Mouse (Mus musculus): ENCODE results near the gene Gm43517.

Gene Gm43517

DNA sequence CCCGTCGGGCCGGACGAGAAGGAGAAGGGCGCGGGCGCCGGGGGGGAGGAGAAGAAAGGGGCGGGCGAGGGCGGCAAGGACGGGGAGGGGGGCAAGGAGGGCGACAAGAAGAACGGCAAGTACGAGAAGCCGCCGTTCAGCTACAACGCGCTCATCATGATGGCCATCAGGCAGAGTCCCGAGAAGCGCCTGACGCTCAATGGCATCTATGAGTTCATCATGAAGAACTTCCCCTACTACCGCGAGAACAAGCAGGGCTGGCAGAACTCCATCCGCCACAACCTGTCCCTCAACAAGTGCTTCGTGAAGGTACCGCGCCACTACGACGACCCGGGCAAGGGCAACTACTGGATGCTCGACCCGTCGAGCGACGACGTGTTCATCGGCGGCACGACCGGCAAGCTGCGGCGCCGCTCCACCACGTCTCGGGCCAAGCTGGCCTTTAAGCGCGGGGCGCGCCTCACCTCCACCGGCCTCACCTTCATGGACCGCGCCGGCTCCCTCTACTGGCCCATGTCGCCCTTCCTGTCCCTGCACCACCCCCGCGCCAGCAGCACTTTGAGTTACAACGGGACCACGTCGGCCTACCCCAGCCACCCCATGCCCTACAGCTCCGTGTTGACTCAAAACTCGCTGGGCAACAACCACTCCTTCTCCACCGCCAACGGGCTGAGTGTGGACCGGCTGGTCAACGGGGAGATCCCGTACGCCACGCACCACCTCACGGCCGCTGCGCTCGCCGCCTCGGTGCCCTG is at the start of gene Gm43517:
Gene Gm43517 (plus strand): TSS at position 299 of the 755 bp plus-strand sequence.
- POLR2A ChIA-PET, result interaction anchor here in 1 of 4 experiments (0.7 kb wide), 1 partner anchor 312 kb away, joined by 4 read pairs; no protein-coding TSS in a partner anchor
- CTCF ChIA-PET, result interaction anchor here in 1 of 4 experiments (0.9 kb wide), 1 partner anchor 8 kb away, joined by 3 read pairs; no protein-coding TSS in a partner anchor

DNA sequence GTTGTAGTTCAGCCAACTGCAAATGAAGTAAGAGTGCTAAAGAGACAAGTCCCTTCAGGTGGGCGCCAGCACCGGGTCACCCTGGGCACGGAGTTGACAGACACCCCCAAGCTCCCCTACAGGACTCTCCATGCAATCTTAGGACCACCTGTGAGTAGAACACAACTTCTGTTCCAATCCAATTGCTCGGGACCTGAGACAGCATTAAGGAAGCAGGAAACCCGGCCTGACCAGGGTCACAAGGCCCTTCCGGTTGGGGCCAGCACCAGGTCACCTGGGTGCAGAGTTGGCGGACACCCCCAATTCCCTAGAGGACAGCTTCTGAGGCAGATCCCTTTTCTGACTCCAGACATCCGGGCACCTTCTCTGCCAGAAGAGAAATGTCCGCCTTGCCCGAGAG is 35.3 kb upstream of the Gm43517 start:
- ChIA-PET POLR2A (no interaction called here), CTCF (no interaction called here)

DNA sequence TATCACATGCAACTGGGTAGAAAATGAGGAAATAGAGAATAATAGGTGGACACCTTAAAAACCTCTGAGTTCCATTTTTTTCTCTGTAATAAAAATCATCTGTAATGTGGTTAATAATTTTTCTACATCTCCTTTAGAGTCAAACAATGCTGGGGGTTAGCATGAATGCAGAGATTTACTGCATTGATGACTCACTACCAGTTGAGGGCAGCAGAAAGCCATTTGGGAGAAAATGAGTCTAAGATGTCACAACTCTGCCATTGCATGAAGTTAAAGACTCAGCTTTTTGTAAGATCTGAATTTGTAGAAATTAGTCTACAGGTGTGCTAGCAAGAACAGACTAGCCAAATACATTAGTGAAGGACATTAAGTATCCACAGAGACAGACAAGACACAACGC is 16.0 kb upstream of the Gm43517 start:
- POLR2A ChIA-PET, result no interaction called here
- CTCF ChIA-PET, result interaction anchor here in 2 of 4 experiments (0.6 to 1.0 kb wide), 2 partner anchors 9 to 932 kb away, joined by 4 to 10 read pairs; no protein-coding TSS in a partner anchor

DNA sequence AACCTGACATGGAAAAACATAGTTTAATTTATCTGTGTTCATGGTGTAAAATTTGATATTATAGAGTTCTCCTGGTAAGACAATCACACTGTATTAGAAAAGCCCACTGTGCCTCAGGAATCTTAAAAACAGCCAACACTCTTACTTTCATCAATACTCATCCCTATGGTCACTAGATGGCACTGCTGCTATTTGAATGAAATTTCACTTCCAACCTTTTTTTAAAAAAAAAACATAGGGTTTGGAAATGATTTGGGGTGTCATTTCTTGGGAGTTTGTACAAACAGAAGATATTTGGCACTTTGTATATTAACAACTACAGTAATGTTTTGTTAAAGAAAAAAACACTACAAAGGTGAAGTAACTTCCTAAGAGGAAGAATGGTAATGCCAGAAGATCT is 12.8 kb upstream of the Gm43517 start:
- CTCF ChIA-PET, result no interaction called here
- POLR2A ChIA-PET, result no interaction called here

DNA sequence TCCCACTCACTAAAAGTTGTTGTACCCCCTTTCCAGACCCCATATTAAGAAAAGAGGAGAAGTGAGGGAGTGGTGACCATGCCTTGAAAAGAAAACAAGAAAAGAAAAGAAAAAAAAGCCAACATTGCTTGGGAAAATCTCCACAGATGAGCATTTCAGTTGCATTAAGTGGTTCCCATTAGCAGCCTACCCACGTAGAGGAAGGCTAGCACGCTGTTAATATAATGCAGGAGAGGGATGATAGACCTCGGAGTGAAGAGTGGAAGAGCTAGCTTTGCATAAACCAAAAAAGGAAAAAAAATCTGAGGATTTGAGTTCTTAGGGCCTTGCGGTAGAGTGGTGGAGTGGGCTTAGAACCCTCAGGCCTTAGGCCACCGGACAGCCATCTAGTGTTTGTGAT is 11.8 kb upstream of the Gm43517 start:
- ChIA-PET POLR2A (no interaction called here), CTCF (interaction anchor here (0.6 to 1.4 kb wide), 4 partner anchors 10 to 1571 kb away, joined by 3 to 13 read pairs (median 3); partner anchors contain the start of gene Foxg1 (in 1 of the 4))

DNA sequence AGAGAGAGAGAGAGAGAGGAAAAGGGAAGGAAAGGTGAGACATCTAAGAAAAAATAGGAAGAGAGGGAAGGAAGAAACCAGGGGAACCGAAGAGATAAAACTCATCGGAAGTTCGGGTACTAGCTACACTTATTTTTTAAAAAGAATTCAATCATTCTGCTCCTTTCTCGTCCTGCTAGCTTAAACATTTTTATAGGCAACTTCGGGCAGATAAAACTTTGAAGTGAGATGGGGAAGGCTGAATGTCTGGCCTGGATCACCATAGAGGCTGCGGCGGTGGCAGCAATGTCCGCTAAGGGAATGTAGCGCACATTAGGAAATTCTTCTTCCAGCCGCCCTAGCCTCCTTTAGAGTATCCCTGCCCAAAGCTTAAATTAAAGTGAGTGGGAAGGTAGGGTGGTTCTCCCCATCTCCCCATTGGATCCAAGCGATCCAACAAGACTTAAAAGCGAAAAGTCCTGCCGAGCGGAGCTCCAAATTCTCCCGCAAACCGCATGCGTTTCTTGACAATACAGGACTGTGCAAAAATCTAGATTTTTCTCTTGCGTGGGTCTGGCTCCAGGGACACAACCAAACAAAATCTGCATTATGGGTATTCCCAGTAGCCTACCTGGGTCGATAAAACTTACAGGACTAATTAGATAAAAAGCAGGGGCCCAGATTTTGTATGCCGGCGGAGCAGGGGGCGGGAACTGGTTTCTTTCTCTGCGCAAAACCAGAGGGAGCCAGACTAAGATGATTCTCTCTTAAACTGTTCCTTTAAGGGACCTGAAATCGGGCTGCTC is 11.0 kb upstream of the Gm43517 start:
- CTCF ChIA-PET, result interaction anchor here (0.6 to 1.4 kb wide), 6 partner anchors 8 to 1570 kb away, joined by 3 to 13 read pairs (median 3); partner anchors contain the start of gene Foxg1 (in 2 of the 4)

DNA sequence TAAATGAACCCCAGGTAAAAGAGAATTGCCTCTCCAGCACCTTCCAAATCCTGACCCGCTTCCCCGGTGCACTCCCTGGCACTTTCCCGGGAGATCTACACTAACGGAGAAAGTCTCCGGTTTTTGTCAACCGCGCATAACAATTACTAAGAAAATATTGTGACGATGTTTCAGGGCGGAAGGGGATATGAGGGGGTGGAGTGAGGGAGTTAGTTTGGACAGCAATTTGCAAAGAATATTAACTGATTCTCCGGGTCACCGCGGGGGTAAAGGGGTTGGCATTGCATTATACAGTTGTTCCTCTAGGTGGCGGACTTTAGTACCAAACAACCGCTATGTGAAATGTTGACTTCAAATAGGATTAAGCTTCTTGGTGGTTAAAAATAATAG is 10.4 kb upstream of the Gm43517 start:
- POLR2A ChIA-PET, result no interaction called here
- CTCF ChIA-PET, result interaction anchor here in 3 of 4 experiments (0.7 to 1.0 kb wide), 4 partner anchors 7 to 26 kb away, joined by 3 to 7 read pairs (median 4); partner anchors contain the start of gene Foxg1 (in 2 of the 3)

More for the DNA sequence above, 11.0 kb upstream of the Gm43517 start:
- POLR2A ChIA-PET, result no interaction called here

DNA sequence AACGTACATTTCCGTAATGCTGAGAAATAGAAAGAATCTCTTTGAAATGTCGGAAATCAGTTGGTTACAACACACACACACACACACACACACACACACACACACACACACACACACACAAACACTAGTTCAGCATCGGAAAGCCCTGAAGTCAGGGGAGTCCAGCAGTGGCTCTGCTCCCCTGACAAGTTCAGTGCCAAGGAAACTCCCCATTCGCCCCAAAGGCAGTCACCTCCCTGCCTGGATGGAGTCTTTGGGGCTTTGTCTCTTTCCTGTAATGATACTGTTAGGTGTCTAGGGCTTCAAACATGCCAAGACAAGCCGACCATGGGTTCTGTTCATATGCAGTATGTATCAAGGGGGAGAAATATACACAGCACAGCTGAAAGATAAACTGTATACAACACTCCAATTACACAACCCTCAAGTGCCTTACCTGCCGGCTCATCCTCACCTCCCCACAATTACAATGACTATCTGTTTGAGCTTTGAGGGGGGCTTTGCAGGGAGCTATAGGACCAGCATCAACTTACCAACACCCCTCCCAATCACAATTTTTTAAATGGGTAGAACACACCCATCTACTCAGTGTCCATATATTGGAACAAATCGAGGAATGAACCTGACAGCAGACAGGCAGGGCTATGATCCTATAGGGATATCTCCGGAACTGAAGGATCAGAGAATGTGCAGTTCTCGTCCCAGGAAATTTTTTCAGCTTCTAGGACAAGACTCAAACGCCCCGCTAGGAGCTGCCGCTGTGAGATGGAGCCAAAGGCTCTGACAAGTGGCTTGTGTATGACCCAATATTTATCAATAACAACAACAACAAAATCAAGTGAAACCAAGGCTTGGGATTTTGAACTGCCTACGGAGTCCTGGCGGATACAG is 9.3 kb upstream of the Gm43517 start:
- ChIA-PET POLR2A (interaction anchor here in 1 of 4 experiments (1.3 kb wide), 1 partner anchor 26 kb away, joined by 5 read pairs; no protein-coding TSS in a partner anchor), CTCF (interaction anchor here in 2 of 4 experiments (0.8 to 1.2 kb wide), 3 partner anchors 7 to 1713 kb away, joined by 3 to 7 read pairs (median 3); partner anchors contain the start of gene Foxg1 (in 1 of the 2))

DNA sequence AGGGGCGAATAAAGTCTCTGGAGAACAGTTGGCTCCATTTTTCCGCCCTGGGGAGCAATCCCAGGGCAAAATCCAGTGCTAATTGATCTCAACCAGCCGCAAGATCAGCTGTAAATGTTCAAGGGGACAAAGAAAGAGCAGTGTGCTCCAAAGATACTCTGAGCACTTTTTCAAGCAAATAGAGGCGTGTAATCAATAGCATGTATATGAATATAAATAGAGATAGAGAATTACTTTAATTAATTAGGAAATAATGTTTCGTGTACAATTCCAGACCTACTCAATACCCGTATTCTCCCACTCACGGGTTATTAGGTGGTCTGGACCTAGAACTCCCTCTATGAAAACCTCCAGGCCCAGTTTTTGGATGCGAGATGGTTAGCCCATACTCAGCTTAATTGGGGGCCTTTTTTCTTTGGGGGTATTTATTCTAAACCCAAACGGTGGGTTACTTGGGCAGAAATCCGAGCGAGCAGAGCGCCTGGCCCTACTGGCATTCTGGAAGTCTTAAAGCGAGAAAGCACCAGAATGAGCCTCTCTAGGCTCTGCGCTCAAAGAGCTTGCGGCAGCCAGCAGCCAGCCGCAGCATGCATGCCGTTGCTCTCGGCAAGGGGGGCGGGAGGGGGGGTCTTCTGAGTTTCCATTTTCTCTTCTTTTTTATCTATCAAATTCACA is 8.5 kb upstream of the Gm43517 start:
- CTCF ChIA-PET, result interaction anchor here in 1 of 4 experiments (0.7 to 1.2 kb wide), 2 partner anchors 1057 to 1712 kb away, joined by 3 to 6 read pairs; no protein-coding TSS in a partner anchor
- POLR2A ChIA-PET, result interaction anchor here in 1 of 4 experiments (1.3 kb wide), 1 partner anchor 25 kb away, joined by 5 read pairs; no protein-coding TSS in a partner anchor

DNA sequence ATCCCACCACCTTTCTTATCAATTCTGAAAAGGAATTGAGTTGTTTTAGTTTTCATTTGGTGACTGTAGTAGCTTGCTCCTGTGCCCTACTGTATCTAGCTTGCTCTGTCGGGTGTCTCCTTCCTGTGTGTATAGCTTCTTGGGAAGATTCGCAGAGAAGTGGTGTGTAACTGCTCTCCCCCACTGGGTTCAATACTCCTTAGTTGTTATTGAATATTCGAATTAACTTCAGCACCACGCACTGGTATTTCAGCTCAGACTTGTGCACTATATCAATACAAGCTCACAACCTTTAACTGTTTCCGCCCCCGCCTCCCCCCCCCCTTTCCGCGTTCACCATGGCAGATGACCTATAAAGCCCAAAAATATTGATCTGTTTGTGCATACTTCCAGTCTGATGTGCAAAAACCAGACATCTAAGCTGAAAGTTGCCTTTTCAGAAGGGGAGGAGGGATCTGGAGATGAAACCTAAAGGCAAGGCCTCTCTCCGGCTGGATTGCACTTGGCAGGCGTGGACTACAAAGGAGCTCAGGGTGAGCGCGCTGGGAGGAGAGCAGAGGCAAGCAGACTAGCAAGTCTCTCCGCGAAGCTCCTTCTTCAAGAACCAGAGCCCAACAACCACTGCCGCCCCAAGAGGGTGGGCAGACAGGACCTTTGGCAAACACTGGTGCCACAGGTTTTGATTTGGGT is 7.5 kb upstream of the Gm43517 start:
- POLR2A ChIA-PET, result interaction anchor here in 2 of 4 experiments (0.6 to 1.3 kb wide), 3 partner anchors 24 to 359 kb away, joined by 3 to 5 read pairs (median 3); no protein-coding TSS in a partner anchor
- CTCF ChIA-PET, result interaction anchor here in 2 of 4 experiments (0.6 kb wide), 2 partner anchors 8 to 1629 kb away, joined by 3 to 10 read pairs; no protein-coding TSS in a partner anchor

DNA sequence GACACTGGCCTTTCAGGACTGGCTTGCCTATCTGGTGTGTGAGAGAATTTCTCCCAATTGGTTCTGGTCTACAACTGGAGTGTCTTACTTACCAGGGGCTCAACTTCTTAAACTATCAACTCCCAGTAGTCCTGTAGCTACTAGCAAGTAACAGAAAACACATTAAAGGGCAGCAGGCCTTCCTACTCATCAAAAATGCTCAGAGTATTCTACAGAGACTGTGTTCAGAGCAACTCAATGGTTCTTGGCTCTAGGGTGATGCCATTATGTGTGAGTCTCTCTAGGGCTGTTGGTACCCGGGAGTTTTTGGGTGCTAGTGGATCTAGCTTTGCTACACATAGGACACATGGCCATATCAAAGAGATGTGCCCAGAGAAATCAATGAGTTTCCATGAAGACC is 6.1 kb upstream of the Gm43517 start:
- ChIA-PET CTCF (no interaction called here), POLR2A (no interaction called here)

DNA sequence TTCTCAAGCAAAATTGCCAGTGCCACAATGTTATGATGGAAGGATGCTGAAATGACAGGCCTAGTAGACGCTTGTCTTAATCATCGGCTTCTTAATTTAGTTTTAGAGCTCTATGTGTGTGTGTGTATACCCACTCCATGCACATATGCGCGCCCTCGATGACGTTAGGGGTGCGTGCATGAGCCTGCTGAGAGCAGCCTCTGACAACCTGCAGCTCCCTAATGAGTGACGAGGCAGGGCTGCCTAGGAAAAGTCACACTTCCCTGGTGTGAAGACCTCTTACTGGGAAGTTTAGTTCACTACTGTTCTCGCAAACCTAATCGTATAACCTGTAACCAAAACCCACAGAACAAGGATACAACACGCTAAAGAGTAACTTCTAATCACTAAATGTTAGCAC is 5.5 kb upstream of the Gm43517 start:
- CTCF ChIA-PET, result no interaction called here

DNA sequence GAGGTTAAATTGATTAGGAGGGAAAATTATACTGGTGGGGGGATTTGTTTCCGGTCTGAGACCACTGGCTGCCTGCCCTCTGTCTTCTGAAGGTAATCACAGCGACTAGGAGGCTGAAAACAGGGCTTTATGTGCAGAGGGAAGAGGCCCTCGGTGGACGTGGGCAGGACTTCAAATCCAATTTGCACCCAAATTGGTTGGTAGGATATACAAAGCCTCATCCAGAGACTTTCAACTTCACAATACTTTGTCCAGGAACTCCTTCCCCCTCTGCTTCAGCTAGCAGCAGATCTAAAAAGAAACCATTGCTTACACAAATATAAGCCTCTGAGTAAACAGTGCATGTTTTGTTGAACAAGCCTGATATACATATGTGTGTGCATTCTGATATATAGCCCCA is 4.5 kb upstream of the Gm43517 start:
- POLR2A ChIA-PET, result no interaction called here
- CTCF ChIA-PET, result interaction anchor here in 3 of 4 experiments (0.5 to 0.8 kb wide), 3 partner anchors 12 to 921 kb away, joined by 3 read pairs; no protein-coding TSS in a partner anchor

More for the DNA sequence above, 5.5 kb upstream of the Gm43517 start:
- POLR2A ChIA-PET, result no interaction called here

DNA sequence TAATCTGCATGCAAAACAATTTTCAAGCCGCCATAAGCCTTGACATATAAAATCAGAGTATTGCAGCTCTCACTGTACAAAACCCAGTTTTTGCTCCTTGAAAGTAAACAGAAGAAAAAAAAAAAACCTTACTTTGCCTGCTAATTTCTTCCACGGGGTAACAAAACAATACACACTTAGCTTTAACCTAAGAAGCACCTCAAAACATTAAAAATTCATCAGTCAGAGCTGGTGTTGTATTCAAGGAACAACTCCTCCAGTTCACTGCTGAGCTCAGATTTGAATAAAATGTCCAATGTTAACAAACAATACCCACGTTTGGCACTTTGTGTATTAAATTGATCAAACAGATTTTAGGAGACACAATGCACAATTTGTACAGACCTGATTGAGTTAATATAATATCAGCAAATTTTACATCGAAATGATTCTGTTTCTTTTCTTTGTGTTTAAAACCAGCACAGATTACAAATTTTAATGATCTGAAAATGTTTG is 3.9 kb upstream of the Gm43517 start:
- CTCF ChIA-PET, result interaction anchor here in 2 of 4 experiments (0.6 to 0.8 kb wide), 2 partner anchors 11 to 20 kb away, joined by 3 read pairs; no protein-coding TSS in a partner anchor
- POLR2A ChIA-PET, result no interaction called here

DNA sequence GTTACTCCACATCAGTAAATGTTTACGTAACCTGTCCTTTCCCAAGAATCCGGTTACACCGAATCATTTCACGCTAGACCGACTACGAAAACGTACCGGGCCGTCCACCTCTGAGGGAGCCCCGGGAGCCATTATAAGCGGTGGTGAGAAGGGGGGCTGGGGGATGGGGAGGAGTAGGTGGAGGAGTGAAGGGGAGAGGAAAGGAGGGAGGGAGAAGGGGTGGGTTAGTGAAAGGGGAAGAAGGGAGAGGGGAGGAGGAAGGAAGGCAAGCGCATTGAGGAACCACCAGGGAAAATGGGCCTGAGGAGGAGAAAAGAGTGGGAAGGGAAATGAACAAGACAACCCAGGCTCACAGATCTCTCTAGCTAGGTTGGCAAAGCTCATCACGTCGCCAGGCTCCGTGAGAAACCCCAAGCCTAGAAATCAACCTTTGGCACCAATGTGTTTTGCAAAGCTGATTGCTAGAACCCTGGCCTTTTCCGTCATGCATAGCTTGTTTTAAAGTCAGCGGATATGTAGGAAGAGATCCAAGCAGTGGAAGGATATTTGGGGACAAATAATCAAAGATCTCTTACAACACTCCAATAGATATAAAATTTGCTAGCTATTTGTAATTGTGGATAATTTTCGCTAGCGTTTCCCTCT is 3.1 kb upstream of the Gm43517 start:
- CTCF ChIA-PET, result interaction anchor here in 2 of 4 experiments (0.5 to 2.1 kb wide), 3 partner anchors 7 to 10 kb away, joined by 3 to 7 read pairs (median 5); no protein-coding TSS in a partner anchor
- POLR2A ChIA-PET, result no interaction called here

All from embryonic stem cell, embryonic (primary cell).